8 mouse cellular contexts compared by ENCODE assay signal in the genomic region with DNA sequence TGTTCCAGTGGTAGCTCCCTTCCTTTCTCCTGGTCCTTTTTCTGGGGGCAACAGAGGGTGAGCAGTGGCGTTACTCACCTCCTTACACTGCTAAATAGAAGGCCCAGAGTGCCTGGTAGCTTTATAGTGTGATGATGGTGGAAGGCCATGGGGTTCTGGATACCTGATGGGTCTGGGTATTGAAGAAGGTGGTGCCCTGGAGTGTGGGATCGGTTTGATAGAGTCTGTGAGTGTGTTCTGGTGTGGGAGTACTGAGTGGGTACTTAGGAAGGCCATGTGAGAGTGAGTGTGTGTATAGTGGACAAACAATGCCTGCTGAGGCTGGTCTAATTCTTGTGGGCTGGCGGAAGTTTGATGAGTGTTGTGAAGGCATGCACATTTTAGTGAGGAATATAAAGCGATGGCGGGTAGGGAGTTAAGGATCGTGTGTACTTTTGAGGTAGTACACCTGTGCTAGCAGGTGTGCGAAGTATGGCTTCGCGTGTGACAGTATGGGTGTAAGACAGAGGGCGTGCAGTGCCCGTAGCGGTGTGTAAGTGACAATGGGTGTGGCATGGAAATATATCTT. TPM values are rescaled to one million over a fixed set of nuclear protein-coding genes. Genes with fewer than 3 reads are reported as not detected.
DNase-seq lines count a peak whose midpoint lies in the region; ATAC-seq and TF ChIP-seq lines count a peak whose summit lies in the region.

No protein-coding gene starts in this region.

- peak overlapping the region; percentile 96 for H3K4me2 ChIP-seq in intestine, postnatal 0 days (replicated peaks; ENCODE audit: low read depth)
- peak overlapping the region; percentile 90 for H3K4me2 ChIP-seq in neural tube, embryonic 14.5 days (ENCODE audit: low read depth, low read length)

- no peaks in the 10 kb centered on the region for H3K9me3 ChIP-seq in intestine, postnatal 0 days (ENCODE audit: control insufficient read depth)
- H3K9me3 ChIP-seq in neural tube, embryonic 14.5 days (ENCODE audit: control insufficient read depth, low read length) = no peaks in the 10 kb centered on the region

- TF ChIP-seq CTCF in intestine, postnatal 0 days (IDR thresholded peaks at IDR 0.05; ENCODE audit: low read depth) = peak; percentile 28; the same call in 1 of the 2 replicates

- peak overlapping the region; percentile 93 for H3K27ac ChIP-seq in intestine, postnatal 0 days (ENCODE audit: low read depth, low read length)
- H3K27ac ChIP-seq in neural tube, embryonic 14.5 days (ENCODE audit: low read depth, low read length) = peak overlapping the region; percentile 98

- H3K27me3 ChIP-seq in intestine, postnatal 0 days (replicated peaks; ENCODE audit: control insufficient read depth, insufficient read depth, low read length) = no peaks in the 10 kb centered on the region
- no peaks in the 10 kb centered on the region for H3K27me3 ChIP-seq in neural tube, embryonic 14.5 days (ENCODE audit: control insufficient read depth, insufficient read depth, low read length)

- DNase-seq in embryo, embryonic 10 days (ENCODE audit: low spot score) = peak; percentile 21
- DNase-seq in embryo, embryonic 9.5 days (ENCODE audit: extremely low spot score) = no peak
- peak; percentile 15 for DNase-seq in thymus, postnatal 4 days
- no peak for DNase-seq in thymus, postnatal 0 days (ENCODE audit: low spot score)
- DNase-seq in layer of hippocampus, adult 9-10 months (ENCODE audit: low spot score) = no peak
- DNase-seq in cerebellum, postnatal 25 days = no peak

- peaks cover 31% of the 10 kb centered on the region for H3K4me1 ChIP-seq in intestine, postnatal 0 days (replicated peaks; ENCODE audit: control insufficient read depth, insufficient read depth, low read length)
- H3K4me1 ChIP-seq in neural tube, embryonic 14.5 days (ENCODE audit: control insufficient read depth, insufficient read depth, low read length) = peaks cover 54% of the 10 kb centered on the region

- 14% methylated on average over 12 of the region's 12 CpGs for WGBS in intestine, postnatal 0 days
- 20% methylated on average over 12 of the region's 12 CpGs for WGBS in neural tube, embryonic 14.5 days

- ATAC-seq in intestine, postnatal 0 days = peak; percentile 11
- ATAC-seq in neural tube, embryonic 14.5 days (ENCODE audit: low read depth) = no peak

- H3K9ac ChIP-seq in intestine, postnatal 0 days (ENCODE audit: low read depth, low read length) = 0 out of 2 replicates have a peak overlapping the region, but pooled peaks have one; percentile 26
- H3K9ac ChIP-seq in neural tube, embryonic 14.5 days (replicated peaks; ENCODE audit: low read depth, low read length) = peak overlapping the region; percentile 76

- peak overlapping the region; percentile 60 for H3K4me3 ChIP-seq in intestine, postnatal 0 days (ENCODE audit: low read depth, low read length)
- H3K4me3 ChIP-seq in neural tube, embryonic 14.5 days (ENCODE audit: low read depth, low read length) = peak overlapping the region; percentile 76

- H3K36me3 ChIP-seq in intestine, postnatal 0 days (ENCODE audit: control insufficient read depth, insufficient read depth) = peaks cover 16% of the 10 kb centered on the region
- peaks cover 14% of the 10 kb centered on the region for H3K36me3 ChIP-seq in neural tube, embryonic 14.5 days (ENCODE audit: control insufficient read depth, insufficient read depth, low read length)

RNA-seq across cellular contexts. Expression of a gene that starts 13.7 kb away (rescaled TPM):
- polyA plus RNA-seq in thymus, postnatal 0 days (2015; fragmentation: Nextera tagmentation; extraction: Ambion mirVana) = 28.4 and 37.2 TPM in 2 replicates
- 17.2 and 21.7 TPM in 2 replicates for polyA plus RNA-seq in intestine, postnatal 0 days (2015; fragmentation: Nextera tagmentation; extraction: Ambion mirVana)
- 43.3 and 46.6 TPM in 2 replicates for polyA plus RNA-seq in neural tube, embryonic 14.5 days (2014; fragmentation: Nextera tagmentation; extraction: Ambion mirVana)

RNA-seq across cellular contexts. Expression of a gene that starts 16.5 kb away (rescaled TPM):
- polyA plus RNA-seq in thymus, postnatal 0 days (2015; fragmentation: Nextera tagmentation; extraction: Ambion mirVana) = 142 TPM in 2 replicates
- polyA plus RNA-seq in intestine, postnatal 0 days (2015; fragmentation: Nextera tagmentation; extraction: Ambion mirVana) = 87.6 and 91.9 TPM in 2 replicates
- polyA plus RNA-seq in neural tube, embryonic 14.5 days (2014; fragmentation: Nextera tagmentation; extraction: Ambion mirVana) = 561 and 590 TPM in 2 replicates

RNA-seq across cellular contexts. Expression of a gene that starts 20.0 kb away (rescaled TPM):
- polyA plus RNA-seq in thymus, postnatal 0 days (2015; fragmentation: Nextera tagmentation; extraction: Ambion mirVana) = 0.22 and 0.23 TPM in 2 replicates
- 0.12 TPM in 1 of 2 replicates, not detected in the other for polyA plus RNA-seq in intestine, postnatal 0 days (2015; fragmentation: Nextera tagmentation; extraction: Ambion mirVana)
- 2.7 and 4.3 TPM in 2 replicates for polyA plus RNA-seq in neural tube, embryonic 14.5 days (2014; fragmentation: Nextera tagmentation; extraction: Ambion mirVana)

RNA-seq across cellular contexts. Expression of a gene that starts 24.7 kb away (rescaled TPM):
- not detected in 2 replicates for polyA plus RNA-seq in thymus, postnatal 0 days (2015; fragmentation: Nextera tagmentation; extraction: Ambion mirVana)
- 0.69 and 0.92 TPM in 2 replicates for polyA plus RNA-seq in intestine, postnatal 0 days (2015; fragmentation: Nextera tagmentation; extraction: Ambion mirVana)
- polyA plus RNA-seq in neural tube, embryonic 14.5 days (2014; fragmentation: Nextera tagmentation; extraction: Ambion mirVana) = 70.6 and 94.9 TPM in 2 replicates

RNA-seq across cellular contexts. Expression of a gene that starts 30.7 kb away (rescaled TPM):
- 4.5 and 6.4 TPM in 2 replicates for polyA plus RNA-seq in thymus, postnatal 0 days (2015; fragmentation: Nextera tagmentation; extraction: Ambion mirVana)
- polyA plus RNA-seq in intestine, postnatal 0 days (2015; fragmentation: Nextera tagmentation; extraction: Ambion mirVana) = 7.8 and 8.4 TPM in 2 replicates
- 4.5 and 4.8 TPM in 2 replicates for polyA plus RNA-seq in neural tube, embryonic 14.5 days (2014; fragmentation: Nextera tagmentation; extraction: Ambion mirVana)

Comparison
In these comparisons a context has a peak if more than half of its experiments do, and no peak if none do; other contexts are left out.
1. DNase-seq: peak in embryo, embryonic 10 days (single experiment) and thymus, postnatal 4 days (single experiment); none in embryo, embryonic 9.5 days (single experiment), thymus, postnatal 0 days (single experiment), layer of hippocampus, adult 9-10 months (single experiment) and cerebellum, postnatal 25 days (0 of 2).